1 mouse cellular context compared by ENCODE assay signal in the genomic region with DNA sequence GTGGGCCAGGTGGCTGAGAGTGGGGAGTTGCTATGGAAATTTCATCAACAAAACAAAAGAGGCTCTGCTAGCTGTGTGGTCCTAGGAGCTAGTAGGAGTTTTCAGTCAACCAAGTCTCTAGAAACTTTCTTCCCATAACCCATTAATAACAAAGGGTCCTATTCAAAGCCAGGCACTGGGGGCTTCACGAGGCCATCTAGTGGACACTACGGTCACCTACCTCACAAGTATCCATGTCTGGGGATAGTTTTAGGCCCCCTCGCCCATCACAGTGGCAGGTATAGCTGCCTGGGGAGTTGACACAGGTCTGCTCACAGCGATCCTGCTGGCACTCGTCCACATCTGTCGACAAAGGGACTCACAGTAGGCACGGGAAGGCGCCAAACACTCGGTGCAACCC.
TF ChIP-seq lines count a peak whose summit lies in the region.

No protein-coding gene starts in this region.

TF ChIP-seq in MEL, 35 proteins besides CTCF, POLR2A, EP300 and RAD21 (continued from another document):
- TF ChIP-seq SMC3 (IDR thresholded peaks at IDR 0.05; ENCODE audit: low read depth, low read length) = peak; percentile 15; the same call in 1 of the 2 replicates
